Mouse (Mus musculus) limb, embryonic 11.5 days (tissue): ENCODE data around the gene Isy1. TPM values are rescaled to one million over a fixed set of nuclear protein-coding genes. Genes with fewer than 3 reads are reported as not detected.
A peak's percentile ranks its signal among the peaks of the same experiment; 100 is the strongest.

Experiments used
- ATAC-seq: fragments of 200-750 bp; cut with Nextera tagmentation; 2 replicates; pipeline ENCODE4 v1.8.0; 2017; ENCODE audit warnings: low read depth; ENCODE audit not compliant: insufficient number of reproducible peaks, low FRiP score, low TSS enrichment
- DNase-seq: peaks from one replicate; pipeline ENCODE4 v3.0.0-alpha.2; 2015; ENCODE audit warnings: low spot score
- H3K27ac ChIP-seq: fragments of 300-500 bp; sonication (generic); replicated peaks from 2 replicates; pipeline ENCODE4 v1.5.1; 2014; ENCODE audit warnings: low read depth, mild to moderate bottlenecking, low read length
- H3K27me3 ChIP-seq: fragments of 300-500 bp; sonication (generic); 2 replicates; pipeline ENCODE4 v1.6.1; 2014; ENCODE audit warnings: mild to moderate bottlenecking, low read length, mixed read lengths; ENCODE audit not compliant: control insufficient read depth, insufficient read depth
- H3K36me3 ChIP-seq: fragments of 300-500 bp; sonication (generic); 2 replicates; pipeline ENCODE4 v1.6.1; 2014; ENCODE audit warnings: mild to moderate bottlenecking, low read length, moderate library complexity, mixed read lengths; ENCODE audit not compliant: control insufficient read depth, insufficient read depth
- H3K4me1 ChIP-seq: fragments of 300-500 bp; sonication (generic); 2 replicates; pipeline ENCODE4 v1.6.1; 2014; ENCODE audit warnings: low read length, mixed read lengths; ENCODE audit not compliant: control insufficient read depth, insufficient read depth
- H3K4me2 ChIP-seq: fragments of 300-500 bp; sonication (generic); 2 replicates; pipeline ENCODE4 v1.6.1; 2014; ENCODE audit warnings: low read depth, mild to moderate bottlenecking, moderate library complexity; ENCODE audit not compliant: severe bottlenecking
- H3K4me3 ChIP-seq: fragments of 300-500 bp; sonication (generic); 2 replicates; pipeline ENCODE4 v1.5.1; 2014; ENCODE audit warnings: low read depth, low read length
- H3K9ac ChIP-seq: fragments of 300-500 bp; sonication (generic); 2 replicates; pipeline ENCODE4 v1.6.1; 2014; ENCODE audit warnings: mild to moderate bottlenecking, low read length
- H3K9me3 ChIP-seq: fragments of 300-500 bp; sonication (generic); 2 replicates; pipeline ENCODE4 v1.6.1; 2016; ENCODE audit warnings: low read length; ENCODE audit not compliant: control insufficient read depth
- WGBS: fragments of 180-500 bp; shearing (Covaris S2); extraction: QIAGEN DNeasy Blood & Tissue Kit; methylation state at CpG from one replicate; pipeline ENCODE4 v1.1.7; 2014; 5-methylcytosine and 5-hydroxymethylcytosine counted together
- polyA plus RNA-seq: library from polyadenylated mRNA; unstranded; fragments of >200 nt; fragmentation: Nextera tagmentation; extraction: Ambion mirVana; gene quantifications from 2 replicates; pipeline ENCODE4 v1.2.1, GENCODE M21; 2014

Isy1 gene
- polyA plus RNA-seq, 1 experiment from 2014 or later = 76.2 TPM

- Histone ChIP-seq H3K4me3 (peak overlapping the region; percentile 72), H3K27ac (peak overlapping the region; percentile 42; the same call in 1 of the 2 replicates), H3K9ac (peak overlapping the region; percentile 67), H3K27me3 (no peaks in the 10 kb centered on the region), H3K4me2 (peak overlapping the region; percentile 90), H3K4me1 (no peaks in the 10 kb centered on the region), H3K36me3 (no peaks in the 10 kb centered on the region; the same call in none of the 2 replicates), H3K9me3 (no peaks in the 10 kb centered on the region)
- ATAC-seq = peak; percentile 69
- DNase-seq = peak; percentile 62
- WGBS = under 1% methylated on average over 66 of the region's 77 CpGs
These were observed 27.6 kb downstream of the Isy1 start for GRCm38 (mm10) chr6:87810713-87811669.

DNA sequence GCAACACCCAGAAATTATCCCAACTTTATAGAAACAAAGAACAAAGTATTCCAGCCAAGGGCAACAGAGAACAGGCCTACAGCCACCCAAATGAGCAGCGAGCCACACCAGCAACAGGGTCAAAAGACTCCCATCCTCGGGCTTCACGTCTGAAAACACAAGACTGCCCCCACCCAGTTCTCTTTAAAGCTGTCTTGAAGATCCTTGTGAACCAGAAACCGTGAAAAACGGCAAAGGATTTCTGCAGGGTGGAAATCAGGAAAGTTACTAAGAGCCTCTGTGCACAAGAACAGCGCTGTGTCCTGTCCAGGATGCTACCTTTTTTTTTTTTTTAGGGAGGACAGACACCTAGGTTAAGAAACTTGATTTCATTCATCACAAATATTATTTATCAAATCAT, 28.3 kb downstream of the Isy1 start:
- ATAC-seq = no peak
- DNase-seq = no peak
- H3K9ac ChIP-seq = no peak overlapping the region
- peak overlapping the region; percentile 90 for H3K4me2 ChIP-seq
- peak overlapping the region; percentile 72 for H3K4me3 ChIP-seq
- H3K27ac ChIP-seq = no peak overlapping the region
- H3K4me1 ChIP-seq = no peaks in the 10 kb centered on the region
- WGBS = 48% methylated on average over 6 of the region's 6 CpGs
- no peaks in the 10 kb centered on the region; the same call in none of the 2 replicates for H3K36me3 ChIP-seq
- H3K27me3 ChIP-seq = no peaks in the 10 kb centered on the region
- no peaks in the 10 kb centered on the region for H3K9me3 ChIP-seq

DNA sequence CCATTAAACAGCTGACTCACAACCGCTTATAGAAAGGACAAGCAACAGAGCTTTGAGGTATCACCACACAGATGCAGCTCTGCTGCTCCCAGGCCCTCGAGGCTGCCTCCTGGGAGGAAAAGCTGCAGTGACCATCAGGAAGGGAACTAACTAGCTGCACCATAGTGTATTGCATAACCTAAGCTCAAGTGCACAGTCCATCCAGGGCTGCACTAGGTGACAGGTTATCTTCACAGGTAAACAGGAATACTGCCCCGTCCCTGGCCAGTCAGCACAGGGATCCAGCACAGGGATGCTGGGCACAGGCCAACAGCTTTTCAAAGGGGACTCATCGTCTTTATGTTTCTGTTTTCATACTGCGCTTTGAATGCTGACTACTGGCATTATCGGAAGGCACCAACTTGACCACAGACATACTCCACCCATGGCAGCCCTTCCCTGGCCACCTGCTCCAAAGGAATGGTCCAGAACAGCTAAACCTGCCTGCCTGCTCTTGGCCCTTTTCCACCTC, 28.9 kb downstream of the Isy1 start:
- H3K27me3 ChIP-seq = no peaks in the 10 kb centered on the region
- ATAC-seq (no peak), DNase-seq (no peak)
- 91% methylated on average over 6 of the region's 6 CpGs for WGBS
- no peak overlapping the region for H3K4me2 ChIP-seq
- H3K27ac ChIP-seq = no peak overlapping the region
- no peak overlapping the region for H3K9ac ChIP-seq
- no peak overlapping the region for H3K4me3 ChIP-seq
- no peaks in the 10 kb centered on the region for H3K4me1 ChIP-seq
- no peaks in the 10 kb centered on the region for H3K9me3 ChIP-seq
- H3K36me3 ChIP-seq = no peaks in the 10 kb centered on the region; the same call in none of the 2 replicates

- Histone ChIP-seq H3K4me1 (no peaks in the 10 kb centered on the region), H3K9me3 (no peaks in the 10 kb centered on the region), H3K36me3 (no peaks in the 10 kb centered on the region; the same call in none of the 2 replicates), H3K4me3 (no peak overlapping the region), H3K27me3 (no peaks in the 10 kb centered on the region), H3K27ac (no peak overlapping the region), H3K4me2 (no peak overlapping the region), H3K9ac (no peak overlapping the region)
- 92% methylated on average over 2 of the region's 2 CpGs for WGBS
- no peak for DNase-seq
- ATAC-seq = no peak
These were observed 29.5 kb downstream of the Isy1 start for GRCm38 (mm10) chr6:87809144-87809543.

DNA sequence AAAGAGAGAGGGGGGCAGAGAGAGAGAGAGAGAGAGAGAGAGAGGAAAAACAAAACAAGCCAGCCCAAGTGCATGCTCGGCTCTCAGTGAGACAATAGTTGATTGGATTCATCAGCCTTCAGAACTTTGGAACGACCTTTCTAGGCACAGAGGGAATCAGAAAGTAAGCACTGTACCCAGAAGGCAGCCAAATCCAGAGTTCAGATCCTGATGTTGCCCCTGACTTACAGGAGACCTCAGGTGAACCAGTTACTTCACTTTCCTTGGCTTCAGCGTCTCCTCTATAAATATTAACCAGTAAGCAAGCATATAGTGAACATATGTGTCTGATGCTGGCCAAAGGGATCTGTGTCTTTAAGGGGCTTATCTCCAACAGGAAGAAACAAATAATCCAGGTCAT, 30.1 kb downstream of the Isy1 start:
- Histone ChIP-seq H3K27ac (no peak overlapping the region), H3K27me3 (no peaks in the 10 kb centered on the region), H3K4me3 (no peak overlapping the region), H3K9ac (no peak overlapping the region), H3K36me3 (no peaks in the 10 kb centered on the region; the same call in 1 of the 2 replicates), H3K9me3 (no peaks in the 10 kb centered on the region), H3K4me2 (no peak overlapping the region), H3K4me1 (no peaks in the 10 kb centered on the region)
- no peak for ATAC-seq
- DNase-seq = no peak
- WGBS = 84% methylated on average over 3 of the region's 3 CpGs

GRCm38 (mm10) chr6:87807735-87808440, 30.7 kb downstream of the Isy1 start:
- H3K9ac ChIP-seq = no peak overlapping the region
- H3K9me3 ChIP-seq = no peaks in the 10 kb centered on the region

GRCm38 (mm10) chr6:87806857-87807256, 31.7 kb downstream of the Isy1 start:
- no peak overlapping the region for H3K4me3 ChIP-seq

More at GRCm38 (mm10) chr6:87807735-87808440, 30.7 kb downstream of the Isy1 start:
- Histone ChIP-seq H3K27ac (no peak overlapping the region), H3K4me3 (no peak overlapping the region), H3K4me2 (no peak overlapping the region), H3K4me1 (no peaks in the 10 kb centered on the region), H3K27me3 (no peaks in the 10 kb centered on the region), H3K36me3 (no peaks in the 10 kb centered on the region; the same call in 1 of the 2 replicates)
- ATAC-seq (no peak), DNase-seq (no peak)
- 84% methylated on average over 4 of the region's 4 CpGs for WGBS

DNA sequence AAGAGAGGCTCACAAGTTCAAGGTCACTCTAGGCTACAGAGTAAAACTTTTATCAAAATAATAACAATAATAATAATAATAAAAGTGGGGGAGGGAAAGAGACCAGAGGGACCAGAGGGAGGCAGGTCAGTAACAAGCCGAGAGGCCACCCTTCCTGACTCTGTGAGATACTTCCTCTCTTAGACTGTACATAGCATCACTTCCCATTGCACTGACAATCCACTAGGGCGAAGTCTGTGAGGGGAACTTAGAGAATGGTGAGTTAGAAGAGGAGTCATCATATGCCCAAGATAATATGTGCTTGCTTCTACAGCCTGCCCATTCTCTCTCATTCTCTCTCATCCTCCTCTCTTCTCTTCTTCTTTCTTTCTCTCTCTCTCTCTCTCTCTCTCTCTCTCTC, 32.6 kb downstream of the Isy1 start:
- Histone ChIP-seq H3K27ac (no peak overlapping the region), H3K36me3 (no peaks in the 10 kb centered on the region; the same call in 1 of the 2 replicates), H3K27me3 (no peaks in the 10 kb centered on the region), H3K9ac (no peak overlapping the region), H3K9me3 (no peaks in the 10 kb centered on the region), H3K4me3 (no peak overlapping the region), H3K4me1 (no peaks in the 10 kb centered on the region), H3K4me2 (no peak overlapping the region)
- DNase-seq (no peak), ATAC-seq (no peak)
- WGBS = 67% methylated on average over 2 of the region's 2 CpGs

More at GRCm38 (mm10) chr6:87806857-87807256, 31.7 kb downstream of the Isy1 start:
- Histone ChIP-seq H3K27ac (no peak overlapping the region), H3K9ac (no peak overlapping the region), H3K4me1 (no peaks in the 10 kb centered on the region), H3K4me2 (no peak overlapping the region), H3K27me3 (no peaks in the 10 kb centered on the region), H3K36me3 (no peaks in the 10 kb centered on the region; the same call in 1 of the 2 replicates), H3K9me3 (no peaks in the 10 kb centered on the region)
- 78% methylated on average over 2 of the region's 2 CpGs for WGBS
- DNase-seq (no peak), ATAC-seq (no peak)
